Mouse (Mus musculus): ENCODE measurements around the gene Spry2.

The Spry2 gene

DNA sequence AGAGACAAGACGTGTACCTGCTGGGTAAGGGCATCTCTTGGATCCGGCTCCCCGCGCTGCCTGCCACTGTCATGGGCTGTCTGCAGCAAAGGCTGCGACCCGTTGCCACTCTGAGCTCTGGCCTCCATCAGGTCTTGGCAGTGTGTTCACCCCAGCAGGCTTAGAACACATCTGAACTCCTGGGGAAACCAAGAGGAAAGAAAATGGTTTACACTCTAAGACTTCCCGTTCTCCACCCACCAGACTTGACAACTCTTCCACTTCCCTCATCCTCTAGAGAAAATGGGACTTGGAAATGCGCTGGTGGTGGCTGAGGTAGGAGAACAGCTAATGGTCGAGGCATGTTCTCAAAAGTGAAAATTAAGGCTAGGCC, 3.0 kb downstream of the Spry2 start:
- in situ Hi-C loops (cut with MboI, MseI): loop anchor here (10.0 kb wide), 1 partner anchor 709 kb away; no protein-coding TSS in a partner anchor

GRCm38 (mm10) chr14:105892941-105893622, 3.5 kb downstream of the Spry2 start:
- in situ Hi-C loops (cut with MboI, MseI): loop anchor here (10.0 kb wide), 1 partner anchor 708 kb away; no protein-coding TSS in a partner anchor

DNA sequence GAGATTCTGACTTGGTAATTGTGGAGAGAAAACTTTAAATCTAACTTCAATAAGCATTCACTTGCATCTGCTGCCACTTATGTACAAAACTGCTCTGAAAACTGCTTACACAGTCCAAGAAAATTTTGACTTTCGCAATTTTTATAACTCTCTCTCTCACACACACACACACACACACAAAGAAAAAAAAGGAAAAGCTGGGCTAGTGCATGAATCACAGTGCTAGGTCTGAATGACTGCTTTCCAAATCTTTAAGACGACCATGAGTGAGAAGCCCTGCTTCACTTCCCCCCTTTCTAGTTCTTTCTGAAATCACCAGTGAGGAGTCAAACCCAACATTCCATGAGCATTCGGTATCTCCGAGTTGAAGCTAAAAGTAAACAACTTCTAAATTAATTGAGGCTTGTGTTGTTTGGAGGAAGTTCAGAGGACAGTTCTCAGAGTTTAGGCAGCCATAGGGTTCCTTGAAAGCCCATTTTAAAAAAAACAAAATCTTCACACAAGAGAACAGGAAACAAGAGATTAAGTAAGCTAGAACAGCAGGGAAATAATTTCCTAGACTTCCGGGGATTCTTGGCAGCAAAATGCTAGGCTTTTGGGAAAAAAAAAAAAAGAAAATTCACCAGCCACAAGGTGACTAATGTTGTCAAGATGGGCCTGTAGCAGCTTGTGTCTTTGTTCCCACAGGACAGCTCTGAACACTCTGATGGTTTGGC, 5.9 kb downstream of the Spry2 start:
- in situ Hi-C loops (cut with MboI, MseI): loop anchor here (10.0 kb wide), 1 partner anchor 706 kb away; no protein-coding TSS in a partner anchor

DNA sequence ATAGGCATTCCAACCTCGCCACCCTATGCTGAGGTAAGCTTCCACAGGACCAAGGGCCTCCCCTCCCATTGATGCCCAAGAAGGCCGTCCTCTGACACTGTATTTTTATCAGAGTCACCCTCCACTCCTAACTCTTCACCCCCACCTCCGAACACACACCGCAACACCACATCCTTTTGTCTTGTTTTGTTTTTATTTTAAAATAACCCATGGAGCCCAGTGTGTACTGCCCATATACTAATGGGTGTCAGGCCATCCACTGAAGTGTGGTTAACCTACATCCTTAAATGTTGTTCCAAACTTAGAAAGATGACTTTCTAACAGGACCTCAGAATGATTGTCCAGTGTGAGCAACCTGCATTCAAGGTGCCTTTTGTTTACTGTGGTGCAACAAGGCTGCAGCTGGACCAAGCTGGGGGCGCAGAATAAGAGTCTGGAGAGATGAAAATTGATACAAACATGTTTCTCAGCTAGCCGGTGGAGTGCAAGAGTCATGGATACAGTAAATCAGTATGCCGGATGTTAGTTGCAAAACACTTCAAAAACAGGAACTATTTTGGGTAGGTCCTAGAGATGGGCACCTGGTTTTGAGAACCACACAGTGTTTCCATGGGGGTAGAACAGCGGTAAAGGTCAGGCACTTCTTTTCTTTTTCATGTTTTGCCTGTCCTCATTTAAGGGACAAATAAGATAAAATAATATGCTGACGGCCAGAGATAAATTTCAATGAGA, 9.8 kb downstream of the Spry2 start:
- in situ Hi-C loops (cut with MboI, MseI): no loop called here

GRCm38 (mm10) chr14:105885249-105885648, 11.4 kb downstream of the Spry2 start:
- in situ Hi-C loops (cut with MboI, MseI): no loop called here

DNA sequence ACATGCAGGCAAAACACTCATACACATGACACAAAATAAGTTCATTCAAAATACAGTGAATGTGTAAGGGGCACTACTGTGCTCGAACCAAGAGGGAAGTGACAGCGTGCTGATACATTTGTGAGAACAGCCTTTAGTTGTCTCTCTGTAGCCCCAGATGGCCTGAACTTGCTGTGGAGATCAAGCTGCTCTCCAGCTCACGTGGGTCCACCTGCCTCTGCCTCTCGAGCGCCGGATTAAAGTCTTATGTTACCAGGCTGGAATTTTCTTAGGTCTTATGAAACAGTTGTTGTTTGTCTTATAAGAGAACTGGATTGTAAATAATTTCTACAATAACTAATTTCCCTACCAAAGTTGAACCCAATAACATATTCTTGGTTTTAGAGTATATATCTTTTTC, 13.4 kb downstream of the Spry2 start:
- in situ Hi-C loops (cut with MboI, MseI): no loop called here

DNA sequence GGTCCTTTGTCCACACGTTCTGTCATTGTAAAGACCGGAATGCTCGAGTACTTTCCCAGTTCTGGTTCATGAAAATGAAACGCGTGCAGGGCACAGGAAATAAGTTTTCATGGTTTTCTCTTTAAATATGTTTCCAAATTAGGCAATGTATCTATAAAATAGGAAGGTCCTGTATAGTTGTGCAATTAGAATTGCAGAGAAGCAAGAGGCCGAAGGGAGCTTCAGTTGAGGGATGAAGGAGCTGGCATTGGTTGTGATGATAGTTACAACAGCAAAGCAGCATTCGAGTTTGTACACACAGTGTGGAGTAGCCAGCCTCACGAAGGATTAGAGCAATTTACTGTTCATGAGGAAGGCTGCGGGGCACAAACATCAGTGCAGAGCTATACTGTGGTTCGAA, 18.3 kb downstream of the Spry2 start:
- in situ Hi-C loops (cut with MboI, MseI): no loop called here

- in situ Hi-C loops (cut with MboI, MseI): no loop called here
These were observed 20.2 kb downstream of the Spry2 start for GRCm38 (mm10) chr14:105876375-105876774.

DNA sequence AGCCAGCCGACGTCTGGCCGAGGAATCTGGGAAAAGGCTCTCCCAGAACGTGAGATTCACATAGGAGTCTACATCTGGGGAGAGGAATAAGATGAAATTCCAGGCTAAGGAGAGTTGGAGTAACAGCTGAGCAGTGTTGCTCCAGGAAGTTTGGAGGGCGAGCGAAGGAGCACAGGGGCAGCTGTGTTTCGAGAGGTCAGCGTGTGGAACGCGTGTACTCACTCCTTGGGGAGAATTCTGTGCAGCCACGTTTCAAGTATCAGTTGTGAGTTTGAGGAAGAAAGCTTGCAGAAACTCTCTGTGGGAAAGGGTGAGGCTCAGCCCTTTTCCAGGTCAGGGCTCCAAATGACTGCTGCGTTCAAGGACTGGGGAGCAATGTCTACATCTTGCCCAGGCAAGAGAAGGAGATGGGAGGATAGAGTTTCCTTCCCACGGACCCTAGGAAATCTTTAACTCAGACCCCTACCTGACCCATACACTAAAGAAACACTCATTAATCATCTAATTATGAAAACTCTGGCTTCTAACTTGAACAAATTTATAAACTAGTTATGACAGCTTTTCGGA, 26.2 kb downstream of the Spry2 start:
- in situ Hi-C loops (cut with MboI, MseI): no loop called here

- in situ Hi-C loops (cut with MboI, MseI): no loop called here
These were observed 31.2 kb downstream of the Spry2 start for GRCm38 (mm10) chr14:105865381-105865938.

DNA sequence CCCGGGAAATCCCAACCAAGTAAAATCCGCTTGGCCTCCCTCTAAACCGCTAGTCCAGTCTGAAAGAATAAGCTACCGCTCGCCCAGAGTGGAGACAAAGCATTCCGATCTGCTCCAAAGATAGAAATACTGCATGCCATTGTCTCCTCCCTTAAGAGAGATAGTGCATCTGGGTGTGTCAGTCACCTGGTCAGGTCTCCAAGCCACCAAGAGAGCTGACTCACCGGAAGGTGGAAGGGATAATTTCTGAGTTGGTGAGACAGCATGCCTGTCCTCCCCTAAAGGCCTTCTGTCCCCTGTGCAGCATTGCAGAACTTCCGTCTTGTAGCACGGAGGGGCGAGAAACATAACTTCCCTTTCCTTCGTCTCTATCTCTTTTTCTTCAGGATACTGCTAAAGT, 34.4 kb downstream of the Spry2 start:
- in situ Hi-C loops (cut with MboI, MseI): no loop called here

- in situ Hi-C loops (cut with MboI, MseI): no loop called here
These were observed 35.7 kb downstream of the Spry2 start for GRCm38 (mm10) chr14:105860920-105861319.

GRCm38 (mm10) chr14:105860276-105860675, 36.3 kb downstream of the Spry2 start:
- in situ Hi-C loops (cut with MboI, MseI): no loop called here

DNA sequence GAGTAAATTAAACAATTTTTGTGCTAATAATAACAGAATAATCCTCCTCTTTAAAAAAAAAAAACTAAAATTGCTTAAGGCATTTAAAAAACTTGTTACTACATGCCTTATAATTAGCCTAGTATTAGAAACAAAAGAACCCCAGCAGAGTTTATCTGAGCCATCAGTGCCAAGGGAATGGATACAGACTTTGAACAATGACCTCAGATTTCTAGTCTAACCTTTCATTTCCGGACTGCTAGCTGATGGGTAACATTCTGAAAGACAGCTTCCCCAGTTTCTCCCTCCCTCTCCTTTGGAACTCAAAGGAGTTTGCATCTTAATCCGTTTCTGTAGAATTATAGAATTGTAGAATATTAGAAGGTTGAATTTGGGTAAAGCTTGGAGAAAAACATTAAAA, 36.7 kb downstream of the Spry2 start:
- in situ Hi-C loops (cut with MboI, MseI): no loop called here

DNA sequence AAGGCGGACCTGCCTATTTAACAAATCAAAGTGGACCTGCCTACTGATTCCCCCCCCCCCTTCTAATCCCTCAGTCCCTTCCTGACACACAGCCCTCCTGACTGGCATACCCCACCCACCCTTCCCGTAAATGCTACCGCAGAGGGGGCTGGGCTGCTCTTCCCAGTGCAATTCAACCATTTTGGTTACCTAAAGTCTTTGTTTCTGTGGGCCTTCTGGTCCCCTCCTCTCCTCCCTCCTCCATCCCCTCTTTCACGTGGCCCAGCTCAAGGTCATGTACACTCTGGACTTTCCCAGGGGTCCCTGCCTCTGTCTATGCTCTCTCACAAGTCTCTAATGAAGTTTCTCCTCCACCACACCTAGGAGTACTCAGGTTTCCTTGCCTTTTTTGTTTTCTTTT, 37.3 kb downstream of the Spry2 start:
- in situ Hi-C loops (cut with MboI, MseI): no loop called here

DNA sequence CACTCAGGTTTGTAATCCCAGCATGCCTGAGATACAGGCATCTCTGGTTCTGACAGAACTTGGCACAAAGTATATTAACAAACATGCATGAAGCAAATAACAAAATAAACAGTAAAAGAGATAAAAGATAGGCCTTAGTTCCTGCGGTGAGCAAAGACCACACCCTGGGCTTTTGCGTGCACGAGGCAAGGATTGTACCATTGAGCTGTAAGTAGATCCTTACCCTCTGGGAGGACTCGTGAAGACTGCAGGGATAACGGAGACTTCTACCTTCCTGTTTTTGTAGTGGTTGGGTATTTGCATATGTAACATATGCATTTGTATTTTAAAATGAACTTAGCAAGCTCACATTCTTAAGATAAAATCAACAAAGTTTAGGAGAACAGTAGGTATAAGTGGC, 37.7 kb downstream of the Spry2 start:
- in situ Hi-C loops (cut with MboI, MseI): no loop called here

DNA sequence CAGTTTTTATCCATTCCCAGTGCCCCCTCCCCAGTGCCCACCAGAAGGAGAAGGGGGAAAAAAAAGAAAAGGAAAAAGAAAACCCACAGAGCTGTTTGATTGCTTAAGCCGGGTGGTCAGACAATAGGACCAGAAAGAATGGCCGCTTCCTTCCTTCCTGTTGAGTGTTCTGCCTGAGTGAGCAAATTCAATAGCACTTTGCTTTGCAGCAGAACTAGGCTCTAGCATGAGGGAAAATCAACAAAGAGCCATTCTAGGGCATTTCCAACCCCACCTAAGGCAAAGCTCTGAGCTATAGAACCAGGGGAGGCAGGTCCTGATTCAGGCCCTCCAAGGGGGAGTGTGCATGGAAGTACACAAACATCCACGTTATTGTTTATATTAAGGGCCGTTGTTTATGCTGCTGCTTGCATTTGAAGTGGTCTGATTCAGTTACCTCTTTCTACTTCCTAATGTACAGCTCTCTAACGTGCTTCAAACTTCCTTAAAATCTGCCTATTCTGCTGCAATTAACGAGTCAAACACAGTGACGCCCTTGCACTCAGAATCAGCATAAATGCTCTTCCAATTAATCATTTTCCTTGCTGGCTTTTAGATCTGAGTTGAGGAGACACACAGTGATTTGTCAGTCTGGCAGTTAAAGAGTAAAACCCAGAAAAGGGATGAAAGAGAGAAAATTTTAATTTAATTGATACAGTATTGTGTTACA, 45.1 kb downstream of the Spry2 start:
- in situ Hi-C loops (cut with MboI, MseI): no loop called here

All from T-helper 1 cell (primary cell).